Mouse (Mus musculus) CH12.LX (cell line): ENCODE data around the gene Hspa1a. TPM values are rescaled to one million over a fixed set of nuclear protein-coding genes. Genes with fewer than 3 reads are reported as not detected.
A peak's percentile ranks its signal among the peaks of the same experiment; 100 is the strongest.

Experiments used
- DNase-seq: peaks from one replicate; pipeline ENCODE4 v3.0.0-alpha.2; 2013; ENCODE audit errors: extremely low read depth
- H3K27ac ChIP-seq: 2 replicates; pipeline ENCODE4 v1.5.1; 2012; ENCODE audit warnings: low read depth, mild to moderate bottlenecking, control low read depth, moderate library complexity; ENCODE audit not compliant: insufficient read depth
- H3K27me3 ChIP-seq: replicated peaks from 2 replicates; pipeline ENCODE3; 2012; ENCODE audit warnings: inconsistent platforms
- H3K36me3 ChIP-seq, 2 experiments: replicated peaks in 1 of 2; 2 replicates each; pipeline versions ENCODE3 to v1.6.1; 2012; ENCODE audit warnings: inconsistent platforms in 1 of 2, low read length in 1 of 2, mild to moderate bottlenecking in 1 of 2, mixed read lengths in 1 of 2, moderate library complexity in 1 of 2; ENCODE audit not compliant: control insufficient read depth in 1 of 2, insufficient read depth in 1 of 2
- H3K4me1 ChIP-seq, 2 experiments: 2 replicates each; pipeline ENCODE4 v1.6.1; 2012; ENCODE audit warnings: inconsistent platforms in 1 of 2, moderate library complexity in 1 of 2; ENCODE audit not compliant: insufficient read depth in 2 of 2, control insufficient read depth in 1 of 2
- H3K4me2 ChIP-seq: 2 replicates; pipeline ENCODE4 v1.6.1; 2012; ENCODE audit warnings: low read depth, mild to moderate bottlenecking, control low read depth; ENCODE audit not compliant: poor library complexity, insufficient read depth, severe bottlenecking
- H3K4me3 ChIP-seq, 3 experiments: fragments of 150-350 bp in 1 of 3; sonication (generic) in 1 of 3; replicated peaks in 1 of 3; 2 replicates each; pipeline versions ENCODE3 to v1.5.1; 2011 to 2012; ENCODE audit warnings: low read depth in 2 of 3, low read length in 2 of 3, mild to moderate bottlenecking in 2 of 3, moderate library complexity in 2 of 3, control low read depth in 1 of 3, improper control_type of control experiment in 1 of 3, inconsistent platforms in 1 of 3, mixed read lengths in 1 of 3; ENCODE audit not compliant: poor library complexity in 1 of 3
- H3K79me2 ChIP-seq: replicated peaks from 2 replicates; pipeline ENCODE4 v1.6.1; 2012; ENCODE audit warnings: mild to moderate bottlenecking, moderate library complexity; ENCODE audit not compliant: control insufficient read depth, poor library complexity, insufficient read depth, severe bottlenecking; ENCODE audit errors: extremely low read depth
- H3K9ac ChIP-seq: 2 replicates; pipeline ENCODE4 v1.6.1; 2012; ENCODE audit warnings: low read depth, mild to moderate bottlenecking, control low read depth, moderate library complexity; ENCODE audit not compliant: insufficient read depth
- H3K9me3 ChIP-seq: replicated peaks from 2 replicates; pipeline ENCODE3; 2012; ENCODE audit warnings: low read length, inconsistent platforms, mixed read lengths
- CHD1 ChIP-seq: IDR thresholded peaks from 2 replicates; pipeline ENCODE4 v1.6.1; 2012; ENCODE audit warnings: low read depth, low read length, improper control_type of control experiment, inconsistent platforms
- CHD2 ChIP-seq: IDR thresholded peaks from 2 replicates; pipeline ENCODE4 v1.6.1; 2011; ENCODE audit warnings: low read length, improper control_type of control experiment
- CTCF ChIP-seq, 2 experiments: IDR thresholded peaks in 1 of 2; conservative IDR thresholded peaks in 1 of 2; 2 replicates each; pipeline ENCODE4 v1.5.1; 2011 to 2012; ENCODE audit warnings: low read depth in 2 of 2, low read length in 2 of 2, improper control_type of control experiment in 1 of 2, inconsistent platforms in 1 of 2, mild to moderate bottlenecking in 1 of 2, moderate library complexity in 1 of 2
- ETS1 ChIP-seq: conservative IDR thresholded peaks from 2 replicates; pipeline ENCODE4 v1.6.1; 2012; ENCODE audit warnings: low read depth, mild to moderate bottlenecking, inconsistent platforms, low read length, improper control_type of control experiment, moderate library complexity
- HCFC1 ChIP-seq: IDR thresholded peaks from 2 replicates; pipeline ENCODE4 v1.6.1; 2012; ENCODE audit warnings: low read depth, mild to moderate bottlenecking, inconsistent platforms, low read length, improper control_type of control experiment
- JUND ChIP-seq: conservative IDR thresholded peaks from 2 replicates; pipeline ENCODE4 v1.6.1; 2011; ENCODE audit warnings: low read depth, low read length, improper control_type of control experiment
- MYC ChIP-seq: IDR thresholded peaks from 2 replicates; pipeline ENCODE4 v1.6.1; 2011; ENCODE audit warnings: low read depth, mild to moderate bottlenecking, improper control_type of control experiment, low read length
- POLR2AphosphoS2 ChIP-seq: IDR thresholded peaks from 2 replicates; pipeline ENCODE4 v1.6.1; 2011; ENCODE audit warnings: low read depth, low read length, improper control_type of control experiment
- RCOR1 ChIP-seq: conservative IDR thresholded peaks from 2 replicates; pipeline ENCODE4 v1.6.1; 2012; ENCODE audit warnings: low read depth, mild to moderate bottlenecking, inconsistent platforms, low read length, improper control_type of control experiment
- SIN3A ChIP-seq: IDR thresholded peaks from 2 replicates; pipeline ENCODE4 v1.6.1; 2012; ENCODE audit warnings: low read length, improper control_type of control experiment, inconsistent platforms
- USF1 ChIP-seq: IDR thresholded peaks from 2 replicates; pipeline ENCODE4 v1.6.1; 2014; ENCODE audit warnings: low read depth, mild to moderate bottlenecking, inconsistent platforms, low read length, improper control_type of control experiment
- ZC3H11A ChIP-seq: IDR thresholded peaks from 2 replicates; pipeline ENCODE4 v1.6.1; 2012; ENCODE audit warnings: low read depth, mild to moderate bottlenecking, inconsistent platforms, low read length, improper control_type of control experiment
- ZMIZ1 ChIP-seq: IDR thresholded peaks from 2 replicates; pipeline ENCODE4 v1.6.1; 2012; ENCODE audit warnings: low read depth, mild to moderate bottlenecking, inconsistent platforms, low read length, improper control_type of control experiment
- ZNF384 ChIP-seq: IDR thresholded peaks from 2 replicates; pipeline ENCODE4 v1.6.1; 2012; ENCODE audit warnings: low read depth, low read length, improper control_type of control experiment, inconsistent platforms
- dilution Hi-C: fragments of 300-500 bp; cut with MboI; formaldehyde crosslinking; loops from 2 replicates; pipeline ENCODE4 v1.14.3; 2020; ENCODE audit warnings: low sequenced_read_pairs; ENCODE audit not compliant: extremely low pct_unique_long_range_greater_than_20kb, extremely low pct_ligation_motif_present
- in situ Hi-C: fragments of 300-500 bp; cut with MboI; formaldehyde crosslinking; loops from 3 replicates; pipeline ENCODE4 v1.14.3; 2019; ENCODE audit warnings: low sequenced_read_pairs, low pct_ligation_motif_present, low pct_unique_long_range_greater_than_20kb, mixed read lengths
- polyA plus RNA-seq: library from polyadenylated mRNA; unstranded; fragments of >175 nt; gene quantifications from 2 replicates; pipeline ENCODE4 v1.2.1, GENCODE M21; 2012; ENCODE audit warnings: low read depth; ENCODE audit not compliant: insufficient read length
- total RNA-seq, 2 experiments: library from RNA; depleted of rRNA; stranded (reverse); fragments of 300-350 nt in 1 of 2; fragments of >200 nt in 1 of 2; gene quantifications; 2 replicates each; pipeline ENCODE4 v1.2.3; 2012 to 2014

Gene Hspa1a
- total and polyA plus RNA-seq, 3 experiments, result not detected

- H3K79me2 ChIP-seq, result peaks cover 19% of the 10 kb centered on the region
- no peaks in the 10 kb centered on the region for H3K27me3 ChIP-seq
- TF ChIP-seq JUND (no peak), USF1 (peak; percentile 26), CHD1 (peak; percentile 28; the same call in 1 of the 2 replicates), POLR2AphosphoS2 (peak; percentile 71), SIN3A (peak; percentile 56), CTCF (conservative IDR thresholded peaks at IDR 0.05 in 1 of 2, IDR thresholded peaks at IDR 0.05 in 1 of 2; ENCODE audit: low read depth in 2 of 2, low read length in 2 of 2) (no peak), ZC3H11A (no peak), RCOR1 (0 out of 2 replicates have a peak, but pooled peaks have one; percentile 9)
- H3K4me3 ChIP-seq, result peak overlapping the region; percentile 87 to 98 (median 96)
- no peaks in the 10 kb centered on the region for H3K9me3 ChIP-seq
- H3K9ac ChIP-seq, result peak overlapping the region; percentile 92
- peak overlapping the region; percentile 87 for H3K4me2 ChIP-seq
- no peak for DNase-seq
- peaks cover 15 to 29% of the 10 kb centered on the region in 2 experiments for H3K36me3 ChIP-seq
- H3K27ac ChIP-seq, result peak overlapping the region; percentile 60; the same call in 1 of the 2 replicates
- peaks cover 10 to 19% of the 10 kb centered on the region in 2 experiments; a peak in 3 of 4 replicates for H3K4me1 ChIP-seq
- dilution Hi-C loops (no loop called here), in situ Hi-C loops (no loop called here)
Observed at GRCm38 (mm10) chr17:34951636-34952377, 20.1 kb downstream of the Hspa1a start.

DNA sequence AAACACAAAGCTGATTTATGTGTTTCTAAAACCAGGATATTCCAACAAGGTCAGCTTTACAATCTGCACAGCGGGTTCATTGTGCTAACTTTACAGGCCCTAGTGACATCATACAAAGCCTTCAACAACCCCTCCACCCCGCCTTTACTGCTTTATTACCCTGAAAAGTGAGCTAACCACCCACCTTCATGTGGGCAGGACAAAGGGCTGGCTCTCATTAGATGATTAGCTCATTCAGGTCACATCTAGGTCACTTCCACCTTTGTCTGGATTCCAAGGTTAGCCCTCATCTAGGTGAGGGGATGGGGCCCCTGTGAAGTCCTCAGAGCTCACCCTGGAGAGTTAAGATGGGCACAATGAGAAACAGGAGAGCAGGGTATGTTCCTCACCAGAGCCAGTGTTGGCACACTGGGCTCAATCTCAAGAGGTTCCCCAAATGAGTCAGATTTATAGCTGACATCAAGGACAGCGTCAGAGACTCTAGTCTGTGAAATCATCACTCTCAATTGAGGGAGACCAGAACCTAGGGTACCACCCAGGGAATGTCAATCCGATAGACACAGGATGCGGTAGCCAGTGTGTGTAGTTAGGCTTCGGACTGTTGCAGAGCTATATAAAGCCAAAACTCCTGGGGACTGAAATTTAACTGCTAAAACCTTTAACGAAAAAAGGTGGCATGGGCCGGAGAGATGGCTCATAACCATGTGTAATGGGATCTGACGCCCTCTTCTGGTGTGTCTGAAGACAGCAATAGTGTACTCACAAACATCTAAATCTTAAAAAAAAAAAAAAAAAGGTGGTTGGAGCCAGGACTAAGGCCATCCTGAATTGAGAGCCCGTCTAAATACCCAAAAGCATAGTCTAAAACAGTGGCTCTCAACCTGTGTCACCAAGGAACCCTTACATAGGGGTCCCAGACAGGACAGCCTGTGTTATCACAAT, 21.2 kb downstream of the Hspa1a start:
- TF ChIP-seq SIN3A (peak; percentile 49; the same call in 1 of the 2 replicates), CHD2 (0 out of 2 replicates have a peak, but pooled peaks have one; percentile 21), ZMIZ1 (peak; percentile 25; the same call in 1 of the 2 replicates), MYC (peak; percentile 81), CTCF (conservative IDR thresholded peaks at IDR 0.05 in 1 of 2, IDR thresholded peaks at IDR 0.05 in 1 of 2; ENCODE audit: low read depth in 2 of 2, low read length in 2 of 2) (peak; percentile 26 to 43; a peak in 2 of 4 replicates), ETS1 (no peak), ZNF384 (peak; percentile 78), HCFC1 (no peak)
- H3K27me3 ChIP-seq, result no peaks in the 10 kb centered on the region
- H3K4me3 ChIP-seq, result peak overlapping the region; percentile 87 to 98 (median 96)
- H3K9ac ChIP-seq, result peak overlapping the region; percentile 92
- in situ Hi-C loops (no loop called here), dilution Hi-C loops (no loop called here)
- H3K4me1 ChIP-seq, result peaks cover 10 to 19% of the 10 kb centered on the region in 2 experiments; a peak in 3 of 4 replicates
- peaks cover 19% of the 10 kb centered on the region for H3K79me2 ChIP-seq
- H3K27ac ChIP-seq, result peak overlapping the region; percentile 51; the same call in 1 of the 2 replicates
- H3K4me2 ChIP-seq, result peak overlapping the region; percentile 87
- H3K36me3 ChIP-seq, result peaks cover 15 to 29% of the 10 kb centered on the region in 2 experiments
- H3K9me3 ChIP-seq, result no peaks in the 10 kb centered on the region
- DNase-seq, result peak; percentile 37
